Mouse (Mus musculus) embryonic fibroblast, embryonic 13.5 days (primary cell): ENCODE data around the gene Ubtd2.

Experiments used
- CTCF ChIP-seq: IDR thresholded peaks from 2 replicates; pipeline ENCODE4 v1.5.1; 2011; ENCODE audit warnings: mild to moderate bottlenecking, control low read depth, low read length, moderate library complexity, borderline replicate concordance; ENCODE audit not compliant: insufficient read depth
- POLR2A ChIP-seq: IDR thresholded peaks from 2 replicates; pipeline ENCODE4 v1.6.1; 2011; ENCODE audit warnings: low read depth, mild to moderate bottlenecking, control low read depth, low read length, moderate library complexity

DNA sequence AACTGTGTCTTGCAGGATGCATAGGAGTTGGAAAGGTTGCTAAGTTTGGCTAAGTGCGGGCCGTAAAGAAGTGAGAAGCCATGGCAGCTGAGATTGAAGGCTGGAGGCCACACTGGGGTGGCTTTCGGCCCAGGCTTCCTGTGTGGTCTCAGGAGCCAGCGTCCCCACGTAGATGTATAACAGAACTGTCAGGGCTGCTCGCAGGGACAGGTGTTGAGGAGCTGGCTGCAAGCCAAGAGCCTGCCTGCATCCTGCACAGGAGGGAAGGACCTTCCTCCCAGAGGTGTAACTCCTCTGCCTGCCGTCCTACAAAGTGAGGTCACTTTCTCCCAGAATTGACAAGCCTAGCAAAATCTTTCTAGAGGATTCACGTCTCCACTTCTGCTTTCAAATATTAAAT, 103.5 kb downstream of the Ubtd2 start:
- TF ChIP-seq CTCF, result no peak
- no peak for TF ChIP-seq POLR2A
